Mouse (Mus musculus) cerebellum, adult 2 months (tissue): Measurements from ENCODE around the gene 4933421I07Rik. TPM values are rescaled to one million over a fixed set of nuclear protein-coding genes. Genes with fewer than 3 reads are reported as not detected.

ENCODE experiments used
- DNase-seq, 2 experiments: peaks; one replicate each; pipeline ENCODE4 v3.0.0; 2021
- H3K27ac ChIP-seq: fragments of 200-500 bp; 2 replicates; pipeline ENCODE4 v1.5.1; 2012; ENCODE audit warnings: low read length, control low read depth, inconsistent platforms; ENCODE audit not compliant: insufficient read depth
- H3K27me3 ChIP-seq: fragments of 200-500 bp; 2 replicates; pipeline ENCODE4 v1.6.1; 2012; ENCODE audit warnings: inconsistent platforms, mild to moderate bottlenecking, low read length, moderate library complexity; ENCODE audit not compliant: control insufficient read depth, insufficient read depth
- H3K4me1 ChIP-seq: fragments of 200-500 bp; 2 replicates; pipeline ENCODE4 v1.6.1; 2011; ENCODE audit warnings: low read length; ENCODE audit not compliant: control insufficient read depth, insufficient read depth
- H3K4me3 ChIP-seq: fragments of 200-500 bp; replicated peaks from 2 replicates; pipeline ENCODE3; 2011; ENCODE audit warnings: mild to moderate bottlenecking, low read depth, low read length, control low read depth; ENCODE audit not compliant: insufficient read depth
- CTCF ChIP-seq: fragments of 200-500 bp; IDR thresholded peaks from 2 replicates; pipeline ENCODE4 v1.5.1; 2011; ENCODE audit warnings: low read depth, mild to moderate bottlenecking, control low read depth, low read length, moderate library complexity, borderline replicate concordance; ENCODE audit not compliant: insufficient read depth
- POLR2A ChIP-seq: fragments of 200-500 bp; IDR thresholded peaks from 2 replicates; pipeline ENCODE4 v1.6.1; 2011; ENCODE audit warnings: low read length, control low read depth, borderline replicate concordance; ENCODE audit not compliant: insufficient read depth
- WGBS: fragments of 180-500 bp; shearing (Covaris S2); methylation state at CpG from one replicate; pipeline ENCODE4 v1.1.7; 2018; 5-methylcytosine and 5-hydroxymethylcytosine counted together
- polyA plus RNA-seq: library from polyadenylated mRNA; depleted of rRNA; stranded (reverse); fragments of >200 nt; gene quantifications from 2 replicates; pipeline ENCODE4 v1.2.3, GENCODE M21; 2012; rRNA removed

4933421I07Rik gene
- polyA plus RNA-seq = not detected in 2 replicates

GRCm38 (mm10) chr7:42447850-42448249 lies at the start of gene 4933421I07Rik:
4933421I07Rik (minus strand) TSS chr7:42448120.
- no peak for DNase-seq
- Histone ChIP-seq H3K4me3 (no peak within 1 kb of the TSS), H3K27me3 (no peaks in the 10 kb centered on the region), H3K4me1 (no peaks in the 10 kb centered on the region), H3K27ac (no peak within 1 kb of the TSS)
- TF ChIP-seq CTCF = no peak
- TF ChIP-seq POLR2A = no peak
- 53% methylated on average over 5 of the region's 5 CpGs for WGBS

DNA sequence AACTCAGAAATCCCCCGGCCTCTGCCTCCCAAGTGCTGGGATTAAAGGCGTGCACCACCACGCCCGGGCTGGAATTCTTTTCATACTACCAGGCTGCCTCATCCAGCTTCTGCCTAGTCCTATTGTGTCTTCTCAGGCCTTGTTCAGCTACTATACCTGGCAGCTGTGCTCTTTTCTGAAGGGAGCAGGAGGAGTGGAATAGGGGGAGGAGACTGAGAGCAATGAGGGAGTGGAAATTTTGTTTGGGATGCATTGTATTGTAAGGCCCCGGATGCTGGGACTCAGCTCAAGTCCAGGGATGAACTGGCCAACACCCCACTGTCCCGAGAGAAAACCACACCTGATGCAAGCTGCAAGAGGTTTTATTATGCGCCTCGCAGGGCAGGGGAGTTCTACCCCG lies 49.4 kb upstream of the 4933421I07Rik start:
- no peak for DNase-seq
- Histone ChIP-seq H3K4me1 (no peaks in the 10 kb centered on the region), H3K27ac (no peak overlapping the region), H3K27me3 (no peaks in the 10 kb centered on the region), H3K4me3 (no peak overlapping the region)
- WGBS = 96% methylated on average over 9 of the region's 9 CpGs
- TF ChIP-seq POLR2A (no peak), CTCF (no peak)

DNA sequence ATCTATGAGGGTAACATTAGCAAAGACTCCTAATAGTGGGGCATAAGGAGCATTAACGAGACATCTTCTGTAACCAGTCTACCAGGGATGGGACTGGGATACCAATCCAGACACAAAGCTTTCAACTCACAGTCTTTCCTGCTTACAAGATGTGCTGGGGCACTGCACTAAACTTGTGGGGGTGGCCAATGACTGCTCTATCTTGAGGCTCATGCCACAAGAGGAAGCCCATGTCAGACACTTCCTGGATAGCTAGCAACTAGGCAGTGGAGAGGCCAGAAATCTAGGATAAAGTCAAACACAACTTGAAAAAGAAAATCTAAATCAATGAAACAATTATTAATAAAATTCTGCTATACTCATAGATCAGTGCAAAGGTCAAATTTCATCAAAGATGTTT lies 48.3 kb upstream of the 4933421I07Rik start:
- 96% methylated on average over 1 of the region's 1 CpGs for WGBS
- H3K4me3 ChIP-seq = no peak overlapping the region

DNA sequence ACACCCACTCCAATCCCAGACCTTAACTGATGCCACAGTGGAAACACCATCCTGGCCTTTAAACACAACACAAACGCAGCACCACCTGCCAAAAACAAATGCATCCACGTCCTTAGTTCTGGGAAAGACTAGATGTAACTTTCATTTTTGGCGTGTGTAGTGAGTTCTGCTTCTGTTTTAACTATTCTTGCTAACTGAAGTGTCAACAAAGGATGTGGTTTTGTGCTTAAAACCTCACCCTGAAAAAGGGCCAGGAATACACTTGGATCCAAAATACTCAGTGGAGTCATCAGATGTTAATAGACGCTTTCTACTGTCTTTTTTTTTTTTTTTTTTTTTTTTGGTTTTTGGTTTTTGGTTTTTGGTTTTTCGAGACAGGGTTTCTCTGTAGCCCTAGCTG lies 42.9 kb upstream of the 4933421I07Rik start:
- Histone ChIP-seq H3K27ac (no peak overlapping the region), H3K4me1 (no peaks in the 10 kb centered on the region), H3K4me3 (no peak overlapping the region), H3K27me3 (no peaks in the 10 kb centered on the region)
- 92% methylated on average over 5 of the region's 5 CpGs for WGBS
- TF ChIP-seq CTCF = no peak
- no peak for TF ChIP-seq POLR2A
- DNase-seq = no peak

More for the DNA sequence above, 48.3 kb upstream of the 4933421I07Rik start:
- Histone ChIP-seq H3K27ac (no peak overlapping the region), H3K27me3 (no peaks in the 10 kb centered on the region), H3K4me1 (no peaks in the 10 kb centered on the region)
- DNase-seq = no peak
- TF ChIP-seq POLR2A = no peak
- no peak for TF ChIP-seq CTCF

GRCm38 (mm10) chr7:42490358-42490757 lies 42.4 kb upstream of the 4933421I07Rik start:
- no peak for DNase-seq
- Histone ChIP-seq H3K27me3 (no peaks in the 10 kb centered on the region), H3K4me3 (no peak overlapping the region), H3K27ac (no peak overlapping the region), H3K4me1 (no peaks in the 10 kb centered on the region)
- WGBS = 93% methylated on average over 4 of the region's 4 CpGs
- TF ChIP-seq POLR2A (no peak), CTCF (no peak)

GRCm38 (mm10) chr7:42454640-42455039 lies 6.7 kb upstream of the 4933421I07Rik start:
- DNase-seq = no peak
- Histone ChIP-seq H3K27me3 (no peaks in the 10 kb centered on the region), H3K4me3 (no peak overlapping the region), H3K4me1 (no peaks in the 10 kb centered on the region), H3K27ac (no peak overlapping the region)
- 53% methylated on average over 4 of the region's 4 CpGs for WGBS
- TF ChIP-seq POLR2A = no peak
- no peak for TF ChIP-seq CTCF

GRCm38 (mm10) chr7:42450618-42451017 lies 2.7 kb upstream of the 4933421I07Rik start:
- Histone ChIP-seq H3K27me3 (no peaks in the 10 kb centered on the region), H3K4me1 (no peaks in the 10 kb centered on the region), H3K4me3 (no peak overlapping the region), H3K27ac (no peak overlapping the region)
- no peak for DNase-seq
- 35% methylated on average over 3 of the region's 3 CpGs for WGBS
- no peak for TF ChIP-seq POLR2A
- TF ChIP-seq CTCF = no peak

- no peak for DNase-seq
- TF ChIP-seq CTCF (no peak), POLR2A (no peak)
- H3K27me3 ChIP-seq = no peaks in the 10 kb centered on the region
- no peak overlapping the region for H3K27ac ChIP-seq
- 82% methylated on average over 9 of the region's 9 CpGs for WGBS
- H3K4me3 ChIP-seq = no peak overlapping the region
- no peaks in the 10 kb centered on the region for H3K4me1 ChIP-seq
Measured at GRCm38 (mm10) chr7:42447352-42447751, 568 bp downstream of the 4933421I07Rik start.

Other genes with a start within 250 kb of the 4933421I07Rik start
- not detected in 2 replicates for gene Vmn2r61, start 188.1 kb downstream of the 4933421I07Rik start, polyA plus RNA-seq
- gene Zfp141, start 57.6 kb upstream of the 4933421I07Rik start, polyA plus RNA-seq = 4.6 and 5.2 TPM in 2 replicates
- gene Gm21028, start 130.5 kb upstream of the 4933421I07Rik start, polyA plus RNA-seq = not detected in 2 replicates
- gene Zfp977, start 144.4 kb upstream of the 4933421I07Rik start, polyA plus RNA-seq = 0.49 and 0.57 TPM in 2 replicates
- gene Zfp976, start 194.5 kb upstream of the 4933421I07Rik start, polyA plus RNA-seq = 1.2 TPM in 2 replicates
- gene Zfp975, start 244.6 kb upstream of the 4933421I07Rik start, polyA plus RNA-seq = 3.7 and 3.9 TPM in 2 replicates